29 mouse cellular contexts compared by ENCODE assay signal in genomic region chr2:25754201-25754600, GRCm38 (mm10). TPM values are rescaled to one million over a fixed set of nuclear protein-coding genes. Genes with fewer than 3 reads are reported as not detected.
DNase-seq lines count a peak whose midpoint lies in the region; ATAC-seq and TF ChIP-seq lines count a peak whose summit lies in the region.
"Had no signal": no experiment of that assay in that cellular context is flagged by ENCODE, and none has a peak within 500 bp of the region (broad histone marks: within the 10 kb centered on the region; RNA-seq: fewer than 3 reads in every experiment).

No protein-coding gene starts in this region.

- peak; percentile 8 for DNase-seq in heart, adult 11 months
- no peak for DNase-seq in heart, adult 18-20 months
- peak; percentile 71 for DNase-seq in kidney, adult 2 months
- DNase-seq in kidney, adult 9 months = peak; percentile 52
- no peak for DNase-seq in kidney, postnatal 25 days
- peak; percentile 14 for DNase-seq in testis, postnatal 10 days (ENCODE audit: low spot score)
- DNase-seq in testis, postnatal 14 days (ENCODE audit: low spot score) = no peak
- DNase-seq: adrenal gland, adult 8-10 months; adrenal gland, postnatal 14 days; adrenal gland, postnatal 36 days; B cell, adult 2 months; cerebellum, adult 11-12 months; cerebellum, adult 2 months; cerebellum, adult 9-10 months; cerebellum, postnatal 10 days; cerebellum, postnatal 25 days had no signal

- no peak overlapping the region for H3K4me3 ChIP-seq in kidney, adult 2 months (ENCODE audit: insufficient read depth, low read depth, low read length)
- no peak overlapping the region for H3K4me3 ChIP-seq in kidney, embryonic 16.5 days (ENCODE audit: low read length)
- H3K4me3 ChIP-seq: embryonic facial prominence, embryonic 10.5 days; embryonic facial prominence, embryonic 12.5 days; forebrain, embryonic 13.5 days had no signal

- no peak for TF ChIP-seq CTCF in kidney, adult 2 months (conservative IDR thresholded peaks at IDR 0.05; ENCODE audit: insufficient read depth, insufficient read length, low read depth, low read length)

- no peak overlapping the region for H3K4me2 ChIP-seq in kidney, embryonic 16.5 days (replicated peaks; ENCODE audit: low read depth, low read length)
- H3K4me2 ChIP-seq: embryonic facial prominence, embryonic 12.5 days; forebrain, embryonic 13.5 days had no signal

- peaks cover 3% of the 10 kb centered on the region; the same call in 1 of the 2 replicates for H3K9me3 ChIP-seq in kidney, embryonic 16.5 days (ENCODE audit: low read length)
- H3K9me3 ChIP-seq: embryonic facial prominence, embryonic 10.5 days; embryonic facial prominence, embryonic 12.5 days; forebrain, embryonic 13.5 days; G1E had no signal

- no peak overlapping the region; the same call in 1 of the 2 replicates for H3K27ac ChIP-seq in kidney, adult 2 months (ENCODE audit: insufficient read depth, low read depth, low read length)
- no peak overlapping the region for H3K27ac ChIP-seq in kidney, embryonic 16.5 days (ENCODE audit: low read length)
- H3K27ac ChIP-seq: embryonic facial prominence, embryonic 10.5 days; embryonic facial prominence, embryonic 12.5 days; forebrain, embryonic 13.5 days had no signal

- 57% methylated on average over 1 of the region's 1 CpGs for WGBS in kidney, adult 2 months
- WGBS in kidney, embryonic 16.5 days = 77% methylated on average over 1 of the region's 1 CpGs

- H3K36me3 ChIP-seq in kidney, adult 2 months (ENCODE audit: control insufficient read depth, insufficient read depth, low read length) = no peaks in the 10 kb centered on the region
- no peaks in the 10 kb centered on the region for H3K36me3 ChIP-seq in kidney, embryonic 16.5 days (ENCODE audit: insufficient read depth, low read length)
- H3K36me3 ChIP-seq: embryonic facial prominence, embryonic 10.5 days; embryonic facial prominence, embryonic 12.5 days; G1E had no signal

- no peak for ATAC-seq in kidney, embryonic 16.5 days (ENCODE audit: low FRiP score, low TSS enrichment)
- ATAC-seq: activated CD4-positive, CD25-positive, alpha-beta regulatory T cell, adult 4 months; CD4-positive, CD25-positive, alpha-beta regulatory T cell, adult 4 months; forebrain, embryonic 13.5 days; Patski had no signal

- no peak overlapping the region for H3K9ac ChIP-seq in kidney, embryonic 16.5 days (replicated peaks; ENCODE audit: low read length)
- H3K9ac ChIP-seq: embryonic facial prominence, embryonic 12.5 days; forebrain, embryonic 13.5 days had no signal

- no peak for TF ChIP-seq POLR2A in kidney, adult 2 months (IDR thresholded peaks at IDR 0.05; ENCODE audit: low read depth, low read length)

- peaks cover 3% of the 10 kb centered on the region; the same call in 1 of the 2 replicates for H3K4me1 ChIP-seq in kidney, adult 2 months (ENCODE audit: control insufficient read depth, insufficient read depth, low read length)
- H3K4me1 ChIP-seq in kidney, embryonic 16.5 days (ENCODE audit: insufficient read depth, low read length) = no peaks in the 10 kb centered on the region
- H3K4me1 ChIP-seq: embryonic facial prominence, embryonic 10.5 days; embryonic facial prominence, embryonic 12.5 days; forebrain, embryonic 13.5 days had no signal

- no peaks in the 10 kb centered on the region for H3K27me3 ChIP-seq in kidney, adult 2 months (replicated peaks; ENCODE audit: control insufficient read depth, insufficient read depth, low read length)
- H3K27me3 ChIP-seq in kidney, embryonic 16.5 days (ENCODE audit: insufficient read depth, low read length) = no peaks in the 10 kb centered on the region
- H3K27me3 ChIP-seq: embryonic facial prominence, embryonic 12.5 days; forebrain, embryonic 13.5 days; Patski had no signal

RNA-seq across cellular contexts. Expression of gene Lcn3, which starts 11.2 kb away (rescaled TPM):
- not detected for total RNA-seq in heart, adult 18-20 months (2021)
- not detected in 2 replicates for polyA plus RNA-seq in kidney, adult 2 months (2012; rRNA removed)
- polyA plus RNA-seq in kidney, embryonic 16.5 days (2015; fragmentation: Nextera tagmentation; extraction: Ambion mirVana) = not detected in 2 replicates
- total RNA-seq: adrenal gland, adult 18-20 months; adrenal gland, adult 8-10 months; adrenal gland, postnatal 14 days; adrenal gland, postnatal 36 days; CH12.LX; G1E had no signal
- polyA plus RNA-seq: activated CD4-positive, CD25-positive, alpha-beta regulatory T cell, adult 4 months; CD4-positive, CD25-positive, alpha-beta regulatory T cell, adult 4 months; cerebellum, adult 2 months; cortical plate, adult 2 months; embryonic facial prominence, embryonic 10.5 days; embryonic facial prominence, embryonic 12.5 days; embryonic facial prominence, embryonic 14.5 days; forebrain, embryonic 11.5 days; forebrain, embryonic 13.5 days; G1E; Patski had no signal

RNA-seq across cellular contexts. Expression of gene Obp2b, which starts 17.4 kb away (rescaled TPM):
- total RNA-seq in heart, adult 18-20 months (2021) = not detected
- polyA plus RNA-seq in kidney, adult 2 months (2012; rRNA removed) = not detected in 2 replicates
- polyA plus RNA-seq in kidney, embryonic 16.5 days (2015; fragmentation: Nextera tagmentation; extraction: Ambion mirVana) = not detected in 2 replicates
- total RNA-seq: adrenal gland, adult 18-20 months; adrenal gland, adult 8-10 months; adrenal gland, postnatal 14 days; adrenal gland, postnatal 36 days; CH12.LX; G1E had no signal
- polyA plus RNA-seq: activated CD4-positive, CD25-positive, alpha-beta regulatory T cell, adult 4 months; CD4-positive, CD25-positive, alpha-beta regulatory T cell, adult 4 months; cerebellum, adult 2 months; cortical plate, adult 2 months; embryonic facial prominence, embryonic 10.5 days; embryonic facial prominence, embryonic 12.5 days; embryonic facial prominence, embryonic 14.5 days; forebrain, embryonic 11.5 days; forebrain, embryonic 13.5 days; G1E; Patski had no signal

RNA-seq across cellular contexts. Expression of gene Lcn11, which starts 22.6 kb away (rescaled TPM):
- total RNA-seq in heart, adult 18-20 months (2021) = not detected
- polyA plus RNA-seq in kidney, adult 2 months (2012; rRNA removed) = not detected in 2 replicates
- polyA plus RNA-seq in kidney, embryonic 16.5 days (2015; fragmentation: Nextera tagmentation; extraction: Ambion mirVana) = not detected in 2 replicates
- total RNA-seq: adrenal gland, adult 18-20 months; adrenal gland, adult 8-10 months; adrenal gland, postnatal 14 days; adrenal gland, postnatal 36 days; CH12.LX; G1E had no signal
- polyA plus RNA-seq: activated CD4-positive, CD25-positive, alpha-beta regulatory T cell, adult 4 months; CD4-positive, CD25-positive, alpha-beta regulatory T cell, adult 4 months; cerebellum, adult 2 months; cortical plate, adult 2 months; embryonic facial prominence, embryonic 10.5 days; embryonic facial prominence, embryonic 12.5 days; embryonic facial prominence, embryonic 14.5 days; forebrain, embryonic 11.5 days; forebrain, embryonic 13.5 days; G1E; Patski had no signal

RNA-seq across cellular contexts. Expression of gene Gm13539, which starts 27.9 kb away (rescaled TPM):
- total RNA-seq in heart, adult 18-20 months (2021) = not detected
- not detected in 2 replicates for polyA plus RNA-seq in kidney, adult 2 months (2012; rRNA removed)
- polyA plus RNA-seq in kidney, embryonic 16.5 days (2015; fragmentation: Nextera tagmentation; extraction: Ambion mirVana) = not detected in 2 replicates
- total RNA-seq: adrenal gland, adult 18-20 months; adrenal gland, adult 8-10 months; adrenal gland, postnatal 14 days; adrenal gland, postnatal 36 days; CH12.LX; G1E had no signal
- polyA plus RNA-seq: activated CD4-positive, CD25-positive, alpha-beta regulatory T cell, adult 4 months; CD4-positive, CD25-positive, alpha-beta regulatory T cell, adult 4 months; cerebellum, adult 2 months; cortical plate, adult 2 months; embryonic facial prominence, embryonic 10.5 days; embryonic facial prominence, embryonic 12.5 days; embryonic facial prominence, embryonic 14.5 days; forebrain, embryonic 11.5 days; forebrain, embryonic 13.5 days; G1E; Patski had no signal

RNA-seq across cellular contexts. Expression of gene Bmyc, which starts 47.7 kb away (rescaled TPM):
- 10 to 100 TPM; 16.9 to 18.3 TPM for total RNA-seq in heart, adult 18-20 months (2021)
- 14.0 and 14.2 TPM in 2 replicates for polyA plus RNA-seq in kidney, adult 2 months (2012; rRNA removed)
- polyA plus RNA-seq in kidney, embryonic 16.5 days (2015; fragmentation: Nextera tagmentation; extraction: Ambion mirVana) = 89.0 and 91.6 TPM in 2 replicates
- total RNA-seq: G1E had no signal
- polyA plus RNA-seq: G1E had no signal

Comparison
In these comparisons a context has a peak if more than half of its experiments do, and no peak if none do; other contexts are left out.
1. DNase-seq: peak in heart, adult 11 months (single experiment), kidney, adult 2 months (single experiment), kidney, adult 9 months (single experiment) and testis, postnatal 10 days (single experiment); none in heart, adult 18-20 months (0 of 2), kidney, postnatal 25 days (0 of 2) and testis, postnatal 14 days (single experiment).